Mouse (Mus musculus): ENCODE results near the gene Rnf130. TPM values are rescaled to one million over a fixed set of nuclear protein-coding genes. Genes with fewer than 3 reads are reported as not detected.

The Rnf130 gene
- total and polyA plus RNA-seq, 3 experiments: not detected

- H3K4me1 ChIP-seq (ENCODE audit: control insufficient read depth in 1 of 2, insufficient read depth in 2 of 2): peaks cover 0 to 21% of the 10 kb centered on the region in 2 experiments; a peak in 2 of 4 replicates
- no peaks in the 10 kb centered on the region for H3K27me3 ChIP-seq (replicated peaks)
- no peaks in the 10 kb centered on the region for H3K36me3 ChIP-seq (replicated peaks in 1 of 2; ENCODE audit: control insufficient read depth in 1 of 2, insufficient read depth in 1 of 2, low read length in 1 of 2)
- in situ Hi-C loops (cut with MboI; ENCODE audit: low pct_ligation_motif_present, low pct_unique_long_range_greater_than_20kb, low sequenced_read_pairs) (no loop called here), dilution Hi-C loops (cut with MboI; ENCODE audit: extremely low pct_ligation_motif_present, extremely low pct_unique_long_range_greater_than_20kb, low sequenced_read_pairs) (no loop called here)
- no peaks in the 10 kb centered on the region for H3K9me3 ChIP-seq (replicated peaks; ENCODE audit: low read length)
- H3K27ac ChIP-seq (ENCODE audit: insufficient read depth, low read depth): no peak overlapping the region
- no peak for DNase-seq (ENCODE audit: extremely low read depth)
- TF ChIP-seq RAD21 (IDR thresholded peaks at IDR 0.05; ENCODE audit: low read depth, low read length): no peak
- H3K79me2 ChIP-seq (replicated peaks; ENCODE audit: control insufficient read depth, extremely low read depth, insufficient read depth, poor library complexity, severe bottlenecking): no peaks in the 10 kb centered on the region
- H3K9ac ChIP-seq (ENCODE audit: insufficient read depth, low read depth): no peak overlapping the region
- H3K4me3 ChIP-seq (replicated peaks in 1 of 3; ENCODE audit: low read depth in 2 of 3, low read length in 2 of 3, poor library complexity in 1 of 3): no peak overlapping the region
- no peak overlapping the region for H3K4me2 ChIP-seq (ENCODE audit: insufficient read depth, low read depth, poor library complexity, severe bottlenecking)
Measured at GRCm38 (mm10) chr11:50091681-50092080, 66.5 kb downstream of the Rnf130 start.

GRCm38 (mm10) chr11:50095661-50096060 lies 70.5 kb downstream of the Rnf130 start:
- Histone ChIP-seq H3K9ac (ENCODE audit: insufficient read depth, low read depth) (no peak overlapping the region), H3K4me2 (ENCODE audit: insufficient read depth, low read depth, poor library complexity, severe bottlenecking) (no peak overlapping the region), H3K36me3 (replicated peaks in 1 of 2; ENCODE audit: control insufficient read depth in 1 of 2, insufficient read depth in 1 of 2, low read length in 1 of 2) (no peaks in the 10 kb centered on the region), H3K27me3 (replicated peaks) (no peaks in the 10 kb centered on the region), H3K27ac (ENCODE audit: insufficient read depth, low read depth) (no peak overlapping the region), H3K9me3 (replicated peaks; ENCODE audit: low read length) (no peaks in the 10 kb centered on the region), H3K4me1 (ENCODE audit: control insufficient read depth in 1 of 2, insufficient read depth in 2 of 2) (peaks cover 0 to 16% of the 10 kb centered on the region in 2 experiments; a peak in 2 of 4 replicates), H3K79me2 (replicated peaks; ENCODE audit: control insufficient read depth, extremely low read depth, insufficient read depth, poor library complexity, severe bottlenecking) (no peaks in the 10 kb centered on the region), H3K4me3 (replicated peaks in 1 of 3; ENCODE audit: low read depth in 2 of 3, low read length in 2 of 3, poor library complexity in 1 of 3) (no peak overlapping the region)
- dilution Hi-C loops (cut with MboI; ENCODE audit: extremely low pct_ligation_motif_present, extremely low pct_unique_long_range_greater_than_20kb, low sequenced_read_pairs): no loop called here
- TF ChIP-seq POLR2A (IDR thresholded peaks at IDR 0.05; ENCODE audit: low read depth, low read length) (no peak), TCF12 (IDR thresholded peaks at IDR 0.05; ENCODE audit: low read depth, low read length) (no peak), MXI1 (IDR thresholded peaks at IDR 0.05; ENCODE audit: low read depth, low read length) (no peak), NRF1 (IDR thresholded peaks at IDR 0.05; ENCODE audit: low read depth, low read length) (no peak), USF2 (conservative IDR thresholded peaks at IDR 0.05; ENCODE audit: low read depth, low read length) (no peak), ELF1 (IDR thresholded peaks at IDR 0.05; ENCODE audit: low read depth, low read length) (no peak), KAT2A (IDR thresholded peaks at IDR 0.05; ENCODE audit: insufficient replicate concordance, low read length) (no peak), RCOR1 (conservative IDR thresholded peaks at IDR 0.05; ENCODE audit: low read depth, low read length) (no peak), USF1 (IDR thresholded peaks at IDR 0.05; ENCODE audit: low read depth, low read length) (no peak), MEF2A (IDR thresholded peaks at IDR 0.05; ENCODE audit: borderline replicate concordance, low read depth, low read length) (no peak), ZC3H11A (IDR thresholded peaks at IDR 0.05; ENCODE audit: low read depth, low read length) (no peak), JUND (conservative IDR thresholded peaks at IDR 0.05; ENCODE audit: low read depth, low read length) (no peak)
- DNase-seq (ENCODE audit: extremely low read depth): no peak
- in situ Hi-C loops (cut with MboI; ENCODE audit: low pct_ligation_motif_present, low pct_unique_long_range_greater_than_20kb, low sequenced_read_pairs): no loop called here

GRCm38 (mm10) chr11:50097091-50097490 lies 71.9 kb downstream of the Rnf130 start:
- DNase-seq (ENCODE audit: extremely low read depth): no peak
- Histone ChIP-seq H3K9me3 (replicated peaks; ENCODE audit: low read length) (no peaks in the 10 kb centered on the region), H3K4me3 (replicated peaks in 1 of 3; ENCODE audit: low read depth in 2 of 3, low read length in 2 of 3, poor library complexity in 1 of 3) (no peak overlapping the region), H3K4me1 (ENCODE audit: control insufficient read depth in 1 of 2, insufficient read depth in 2 of 2) (peaks cover 0 to 2% of the 10 kb centered on the region in 2 experiments; a peak in 1 of 4 replicates), H3K27ac (ENCODE audit: insufficient read depth, low read depth) (no peak overlapping the region), H3K4me2 (ENCODE audit: insufficient read depth, low read depth, poor library complexity, severe bottlenecking) (no peak overlapping the region), H3K36me3 (replicated peaks in 1 of 2; ENCODE audit: control insufficient read depth in 1 of 2, insufficient read depth in 1 of 2, low read length in 1 of 2) (no peaks in the 10 kb centered on the region), H3K9ac (ENCODE audit: insufficient read depth, low read depth) (no peak overlapping the region), H3K79me2 (replicated peaks; ENCODE audit: control insufficient read depth, extremely low read depth, insufficient read depth, poor library complexity, severe bottlenecking) (no peaks in the 10 kb centered on the region), H3K27me3 (replicated peaks) (no peaks in the 10 kb centered on the region)
- TF ChIP-seq GABPA (IDR thresholded peaks at IDR 0.05; ENCODE audit: insufficient replicate concordance, low read depth, low read length) (no peak), ZKSCAN1 (IDR thresholded peaks at IDR 0.05; ENCODE audit: borderline replicate concordance, low read depth, low read length) (no peak), USF2 (conservative IDR thresholded peaks at IDR 0.05; ENCODE audit: low read depth, low read length) (no peak), IRF4 (IDR thresholded peaks at IDR 0.05; ENCODE audit: low read depth, low read length) (no peak), BHLHE40 (IDR thresholded peaks at IDR 0.05; ENCODE audit: low read depth, low read length) (no peak), TBP (conservative IDR thresholded peaks at IDR 0.05; ENCODE audit: low read depth, low read length) (no peak), ELF1 (IDR thresholded peaks at IDR 0.05; ENCODE audit: low read depth, low read length) (no peak), ETS1 (conservative IDR thresholded peaks at IDR 0.05; ENCODE audit: low read depth, low read length) (no peak), EP300 (IDR thresholded peaks at IDR 0.05; ENCODE audit: low read length) (no peak), USF1 (IDR thresholded peaks at IDR 0.05; ENCODE audit: low read depth, low read length) (no peak), HCFC1 (IDR thresholded peaks at IDR 0.05; ENCODE audit: low read depth, low read length) (no peak), JUN (IDR thresholded peaks at IDR 0.05; ENCODE audit: insufficient read depth, low read depth, low read length) (no peak)
- in situ Hi-C loops (cut with MboI; ENCODE audit: low pct_ligation_motif_present, low pct_unique_long_range_greater_than_20kb, low sequenced_read_pairs): no loop called here
- dilution Hi-C loops (cut with MboI; ENCODE audit: extremely low pct_ligation_motif_present, extremely low pct_unique_long_range_greater_than_20kb, low sequenced_read_pairs): no loop called here
